In genomic region chr9:35508234-35508633, GRCm38 (mm10) we compare ENCODE assay signal across 8 mouse cellular contexts. TPM values are rescaled to one million over a fixed set of nuclear protein-coding genes. Genes with fewer than 3 reads are reported as not detected.
DNase-seq lines count a peak whose midpoint lies in the region; ATAC-seq and TF ChIP-seq lines count a peak whose summit lies in the region.

No protein-coding gene starts in this region.

- no peak overlapping the region for H3K4me3 ChIP-seq in cerebellum, adult 2 months (replicated peaks; ENCODE audit: insufficient read depth, low read depth, low read length)
- no peak overlapping the region for H3K4me3 ChIP-seq in midbrain, embryonic 15.5 days
- no peak overlapping the region for H3K4me3 ChIP-seq in kidney, adult 2 months (ENCODE audit: insufficient read depth, low read depth, low read length)

- 21% methylated on average over 8 of the region's 8 CpGs for WGBS in cerebellum, adult 2 months
- 35% methylated on average over 8 of the region's 8 CpGs for WGBS in midbrain, embryonic 15.5 days
- 63% methylated on average over 8 of the region's 8 CpGs for WGBS in kidney, adult 2 months

- no peaks in the 10 kb centered on the region for H3K9me3 ChIP-seq in midbrain, embryonic 15.5 days

- H3K9ac ChIP-seq in midbrain, embryonic 15.5 days = no peak overlapping the region

- peak; percentile 32 to 35 for DNase-seq in cerebellum, adult 2 months
- DNase-seq in cerebellum, adult 9-11 months = peak; percentile 30
- DNase-seq in heart, adult 8-10 months (ENCODE audit: low spot score) = peak; percentile 68
- peak; percentile 77 to 78 for DNase-seq in layer of hippocampus, postnatal 14 days (ENCODE audit: low spot score in 2 of 2)
- no peak for DNase-seq in kidney, adult 2 months
- DNase-seq in urinary bladder, adult 2 months (ENCODE audit: low spot score) = no peak

- H3K4me2 ChIP-seq in midbrain, embryonic 15.5 days = no peak overlapping the region

- peaks cover 9% of the 10 kb centered on the region for H3K4me1 ChIP-seq in cerebellum, adult 2 months (ENCODE audit: control insufficient read depth, insufficient read depth, low read length)
- peaks cover 3% of the 10 kb centered on the region; the same call in 1 of the 2 replicates for H3K4me1 ChIP-seq in midbrain, embryonic 15.5 days
- H3K4me1 ChIP-seq in kidney, adult 2 months (ENCODE audit: control insufficient read depth, insufficient read depth, low read length) = no peaks in the 10 kb centered on the region

- ATAC-seq in cerebellum, adult (ENCODE audit: insufficient number of reproducible peaks, low FRiP score, low TSS enrichment) = no peak
- ATAC-seq in midbrain, embryonic 15.5 days (replicated peaks) = peak; percentile 65

- no peak for TF ChIP-seq CTCF in cerebellum, adult 2 months (IDR thresholded peaks at IDR 0.05; ENCODE audit: borderline replicate concordance, insufficient read depth, low read depth, low read length)
- no peak for TF ChIP-seq CTCF in kidney, adult 2 months (conservative IDR thresholded peaks at IDR 0.05; ENCODE audit: insufficient read depth, insufficient read length, low read depth, low read length)

- no peak for TF ChIP-seq POLR2A in cerebellum, adult 2 months (IDR thresholded peaks at IDR 0.05; ENCODE audit: borderline replicate concordance, insufficient read depth, low read length)
- TF ChIP-seq POLR2A in kidney, adult 2 months (IDR thresholded peaks at IDR 0.05; ENCODE audit: low read depth, low read length) = no peak

- no peaks in the 10 kb centered on the region for H3K36me3 ChIP-seq in midbrain, embryonic 15.5 days (replicated peaks)
- no peaks in the 10 kb centered on the region for H3K36me3 ChIP-seq in kidney, adult 2 months (ENCODE audit: control insufficient read depth, insufficient read depth, low read length)

- no peaks in the 10 kb centered on the region for H3K27me3 ChIP-seq in cerebellum, adult 2 months (ENCODE audit: control insufficient read depth, insufficient read depth, low read length)
- no peaks in the 10 kb centered on the region for H3K27me3 ChIP-seq in midbrain, embryonic 15.5 days (replicated peaks)
- no peaks in the 10 kb centered on the region for H3K27me3 ChIP-seq in kidney, adult 2 months (replicated peaks; ENCODE audit: control insufficient read depth, insufficient read depth, low read length)

- no peak overlapping the region for H3K27ac ChIP-seq in cerebellum, adult 2 months (ENCODE audit: insufficient read depth, low read length)
- peak overlapping the region; percentile 15; the same call in 1 of the 2 replicates for H3K27ac ChIP-seq in midbrain, embryonic 15.5 days
- no peak overlapping the region for H3K27ac ChIP-seq in kidney, adult 2 months (ENCODE audit: insufficient read depth, low read depth, low read length)

RNA-seq across cellular contexts. Expression of gene Gm1113, which starts 9.8 kb away (rescaled TPM):
- not detected in 2 replicates for polyA plus RNA-seq in cerebellum, adult 2 months (2012; rRNA removed)
- not detected for total RNA-seq in heart, adult 8-10 months (2022)
- not detected for total RNA-seq in layer of hippocampus, postnatal 14 days (2021)
- not detected in 2 replicates for polyA plus RNA-seq in midbrain, embryonic 15.5 days (2015; fragmentation: Nextera tagmentation; extraction: Ambion mirVana)
- polyA plus RNA-seq in kidney, adult 2 months (2012; rRNA removed) = not detected in 2 replicates
- polyA plus RNA-seq in urinary bladder, adult 2 months (2012; rRNA removed) = not detected in 2 replicates

RNA-seq across cellular contexts. Expression of gene Ddx25, which starts 50.1 kb away (rescaled TPM):
- 19.2 TPM in 2 replicates for polyA plus RNA-seq in cerebellum, adult 2 months (2012; rRNA removed)
- total RNA-seq in heart, adult 8-10 months (2022) = under 1 TPM in 1 of 4 experiments, not detected in 3; 0.03 TPM
- 10 to 100 TPM; 13.8 to 14.7 TPM for total RNA-seq in layer of hippocampus, postnatal 14 days (2021)
- 27.9 and 30.0 TPM in 2 replicates for polyA plus RNA-seq in midbrain, embryonic 15.5 days (2015; fragmentation: Nextera tagmentation; extraction: Ambion mirVana)
- 0.03 and 0.05 TPM in 2 replicates for polyA plus RNA-seq in kidney, adult 2 months (2012; rRNA removed)
- 0.03 TPM in 1 of 2 replicates, not detected in the other for polyA plus RNA-seq in urinary bladder, adult 2 months (2012; rRNA removed)

RNA-seq across cellular contexts. Expression of gene Pus3, which starts 50.2 kb away (rescaled TPM):
- 13.1 and 13.7 TPM in 2 replicates for polyA plus RNA-seq in cerebellum, adult 2 months (2012; rRNA removed)
- 1 to 10 TPM; 5.1 to 6.3 (median 5.7) TPM for total RNA-seq in heart, adult 8-10 months (2022)
- total RNA-seq in layer of hippocampus, postnatal 14 days (2021) = 10 to 100 TPM; 12.7 to 13.7 TPM
- 14.8 and 16.0 TPM in 2 replicates for polyA plus RNA-seq in midbrain, embryonic 15.5 days (2015; fragmentation: Nextera tagmentation; extraction: Ambion mirVana)
- polyA plus RNA-seq in kidney, adult 2 months (2012; rRNA removed) = 2.1 and 2.8 TPM in 2 replicates
- polyA plus RNA-seq in urinary bladder, adult 2 months (2012; rRNA removed) = 10.8 and 13.5 TPM in 2 replicates

Comparison
In these comparisons a context has a peak if more than half of its experiments do, and no peak if none do; other contexts are left out.
1. DNase-seq: peak in cerebellum, adult 2 months (2 of 2), cerebellum, adult 9-11 months (single experiment), heart, adult 8-10 months (single experiment) and layer of hippocampus, postnatal 14 days (2 of 2); none in kidney, adult 2 months (single experiment) and urinary bladder, adult 2 months (single experiment).
2. RNA of gene Ddx25, which starts 50.1 kb away (polyA plus RNA-seq): 27.9 to 30.0 TPM in midbrain, embryonic 15.5 days and 19.2 TPM in cerebellum, adult 2 months; 0.03 to 0.05 TPM in kidney, adult 2 months and 0.03 TPM in urinary bladder, adult 2 months; every median in the first group is over 10 times any median in the second.